Mouse (Mus musculus): ENCODE measurements at regions not wholly inside any gene's neighbourhood (a gene's known extent, or its start where the extent isn't known, plus 50 kb on each side); places are given as distances from the start of the nearest gene placed in this dataset.
"Not testable (repeated sequence)": the region's sequence is repeated elsewhere in the genome, so short reads cannot be mapped to it uniquely, and the experiment has no call there.

GRCm38 (mm10) chr5:101496924-101497697, 167.7 kb downstream of the Nkx6-1 start:
- no peak for DNase-seq (ENCODE audit: low read depth)

GRCm38 (mm10) chr5:101496161-101496560, 168.6 kb downstream of the Nkx6-1 start:
- DNase-seq (ENCODE audit: low read depth) = no peak

DNA sequence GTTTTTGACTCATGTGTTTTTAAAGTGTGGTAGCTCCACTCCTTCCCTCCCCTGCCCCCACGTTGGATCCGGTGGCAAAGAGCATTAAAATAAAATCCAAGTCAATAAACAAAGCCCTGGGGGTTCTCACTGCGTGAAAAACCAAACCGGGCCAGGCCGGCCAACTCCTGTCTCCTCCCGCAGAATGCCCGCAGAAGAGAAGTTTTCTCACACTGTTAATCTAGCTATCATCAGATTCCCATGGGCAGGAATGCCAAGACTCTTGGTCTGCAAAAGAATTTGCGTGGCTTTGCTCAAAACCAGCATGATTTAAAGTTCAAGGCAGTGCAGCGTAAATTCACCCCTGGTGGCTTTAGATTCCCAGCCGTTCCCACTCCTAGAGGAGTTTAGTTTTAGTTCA, 219.0 kb downstream of the Nkx6-1 start:
- DNase-seq (ENCODE audit: low read depth) = no peak

- peak; percentile 4 for DNase-seq (ENCODE audit: low read depth)
Observed at GRCm38 (mm10) chr5:101441782-101442181, 223.0 kb downstream of the Nkx6-1 start.

DNA sequence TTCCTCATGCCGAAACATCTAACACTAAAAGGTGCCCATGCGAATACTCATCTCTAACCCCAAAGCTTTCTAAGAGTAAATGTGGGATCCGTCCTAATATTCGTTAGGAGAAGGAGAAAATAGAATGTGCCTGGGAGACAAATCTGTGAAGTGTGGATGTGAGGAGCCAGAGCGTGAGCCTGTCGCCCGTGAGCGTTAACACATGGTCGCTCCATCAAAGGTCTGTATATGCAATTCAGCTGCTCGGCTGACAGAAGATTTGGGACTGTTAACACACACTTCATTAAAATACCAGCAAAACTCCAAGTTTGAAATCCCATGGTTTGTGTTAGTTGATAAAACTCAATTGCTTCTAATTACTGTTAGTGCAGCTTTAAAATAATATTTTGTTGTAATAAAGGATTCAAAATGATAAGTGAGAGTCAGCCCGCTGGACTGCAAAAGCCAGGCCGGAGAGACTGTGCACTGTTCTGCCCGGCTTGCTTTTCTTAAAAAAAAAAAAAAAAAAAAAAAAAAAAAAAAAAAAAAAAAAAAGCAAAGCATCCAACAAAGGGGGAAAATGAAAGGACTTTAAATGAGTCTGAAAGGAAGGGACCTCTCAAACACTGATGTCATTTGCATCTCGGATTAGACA, 227.0 kb downstream of the Nkx6-1 start:
- no peak for DNase-seq (ENCODE audit: low read depth)

DNA sequence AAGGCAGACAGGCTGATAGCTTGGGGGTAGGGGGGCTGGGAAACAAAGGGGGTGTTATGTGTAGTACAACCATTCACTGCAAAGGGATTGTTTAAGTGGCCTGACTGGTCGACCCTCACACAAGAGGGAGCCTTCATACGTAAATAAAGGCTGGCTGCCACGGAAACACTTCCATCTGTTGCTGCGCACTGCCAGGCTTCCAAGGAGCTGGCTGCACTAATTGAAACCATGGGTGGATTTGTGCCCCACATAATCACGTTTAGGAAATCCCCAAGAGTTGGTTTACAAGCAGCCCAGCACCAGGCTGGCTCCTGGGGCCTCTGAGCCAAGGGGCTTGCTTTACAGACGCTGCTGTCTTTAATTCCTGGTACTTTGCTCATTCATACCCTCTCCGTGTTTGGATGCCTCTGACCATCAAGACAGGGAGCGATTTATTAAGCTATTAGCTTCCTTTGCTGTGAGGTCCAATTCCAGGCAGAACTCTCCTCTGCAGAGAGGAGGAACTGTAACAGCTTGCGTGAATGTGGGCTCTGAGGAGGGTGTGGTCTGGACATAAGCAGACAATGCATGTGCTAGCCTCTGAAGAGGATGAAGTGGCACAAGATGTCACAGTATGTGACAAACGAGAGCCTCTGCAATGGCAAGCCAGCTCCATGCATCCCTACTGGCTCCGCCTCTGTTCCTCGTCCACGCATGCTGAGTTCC, 238.6 kb downstream of the Nkx6-1 start:
- no peak for DNase-seq (ENCODE audit: low read depth)

DNA sequence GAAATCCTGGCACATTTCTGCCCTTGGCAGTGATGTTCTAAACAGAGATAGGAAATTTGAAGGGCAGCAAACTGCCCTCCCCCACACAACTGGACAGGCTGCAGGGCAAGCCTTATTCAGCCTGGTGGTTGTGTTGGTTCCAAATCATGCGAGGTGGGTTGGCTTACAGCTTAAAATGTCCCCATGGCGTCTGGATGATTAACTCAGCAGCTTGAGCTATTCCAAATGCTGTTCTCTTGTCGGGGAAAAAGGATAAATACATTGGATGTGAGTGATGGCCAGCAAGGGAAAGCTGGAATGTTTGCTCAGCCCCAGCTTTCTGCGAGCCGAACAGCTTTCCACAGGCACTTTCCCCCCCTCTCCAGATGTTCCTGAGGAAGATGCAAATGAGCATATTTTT, 280.5 kb downstream of the Nkx6-1 start:
- DNase-seq (ENCODE audit: low read depth) = no peak

- DNase-seq (ENCODE audit: low read depth) = no peak
Observed at GRCm38 (mm10) chr5:101381361-101381760, 283.4 kb downstream of the Nkx6-1 start.

DNA sequence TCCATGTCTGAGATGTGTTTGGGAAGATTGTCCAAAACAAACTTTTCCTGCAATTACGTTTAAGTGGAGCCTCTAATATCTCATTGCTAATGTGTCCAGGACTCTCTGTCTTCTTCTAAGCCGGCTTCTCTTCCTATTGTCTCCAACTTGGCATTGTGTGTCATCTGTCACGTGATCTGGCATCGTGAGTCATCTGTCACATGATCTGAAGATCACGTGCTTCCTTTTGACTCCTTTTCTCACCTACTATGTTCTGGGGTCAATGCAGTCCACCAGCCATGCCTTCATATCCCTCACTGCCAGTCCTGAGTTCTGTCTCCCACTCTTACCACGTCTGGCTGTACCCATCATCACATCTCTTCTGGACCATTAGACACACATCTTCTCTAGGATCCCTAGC, 288.1 kb downstream of the Nkx6-1 start:
- DNase-seq (ENCODE audit: low read depth) = no peak

DNA sequence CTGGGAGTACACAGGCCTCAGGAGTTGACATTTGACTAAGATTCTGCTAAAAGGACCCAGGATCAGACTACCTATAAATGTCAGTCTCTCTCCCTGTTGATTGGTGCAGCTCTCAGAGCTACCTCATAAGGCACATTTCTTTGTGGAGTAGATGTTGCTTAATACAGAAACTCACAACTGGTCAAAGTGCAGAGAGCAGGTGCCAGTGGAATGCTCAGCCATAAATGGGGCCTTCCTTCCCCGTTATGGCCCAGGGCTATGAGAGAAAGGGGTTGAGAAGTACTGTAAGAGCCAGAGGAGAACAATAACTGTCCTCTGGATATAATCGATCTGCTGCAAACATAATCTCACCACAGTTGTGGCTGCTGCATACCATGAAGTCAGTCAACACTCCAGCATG, 290.7 kb downstream of the Nkx6-1 start:
- no peak for DNase-seq (ENCODE audit: low read depth)

GRCm38 (mm10) chr5:101372204-101372603, 292.6 kb downstream of the Nkx6-1 start:
- DNase-seq (ENCODE audit: low read depth) = no peak

DNA sequence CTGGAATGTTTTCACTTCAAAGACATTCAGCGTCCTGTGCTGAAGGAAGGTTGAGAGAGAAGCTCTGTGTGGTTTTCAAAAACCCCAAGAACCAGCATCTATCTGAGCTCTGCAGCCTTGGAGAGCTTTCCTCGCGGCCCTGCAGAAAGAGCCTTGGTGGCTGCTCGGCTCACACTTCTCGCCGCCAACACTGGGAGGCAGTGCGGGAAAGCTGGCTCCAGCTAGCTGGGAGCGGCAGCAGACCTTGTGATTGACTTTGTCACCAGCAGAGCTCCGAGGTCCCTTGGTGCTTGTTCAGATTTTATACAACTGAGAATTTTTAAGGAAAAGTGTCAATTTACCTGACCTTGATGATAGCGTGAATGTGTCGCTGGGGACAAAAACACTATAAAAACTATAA, 299.4 kb downstream of the Nkx6-1 start:
- DNase-seq (ENCODE audit: low read depth) = no peak

- DNase-seq (ENCODE audit: low read depth) = no peak
Observed at GRCm38 (mm10) chr5:101359986-101360385, 304.8 kb downstream of the Nkx6-1 start.

GRCm38 (mm10) chr5:101345406-101345805, 319.4 kb downstream of the Nkx6-1 start:
- no peak for DNase-seq (ENCODE audit: low read depth)

GRCm38 (mm10) chr5:101336361-101336760, 328.4 kb downstream of the Nkx6-1 start:
- DNase-seq (ENCODE audit: low read depth) = not testable (repeated sequence)

GRCm38 (mm10) chr5:101331825-101332224, 333.0 kb downstream of the Nkx6-1 start:
- no peak for DNase-seq (ENCODE audit: low read depth)

DNA sequence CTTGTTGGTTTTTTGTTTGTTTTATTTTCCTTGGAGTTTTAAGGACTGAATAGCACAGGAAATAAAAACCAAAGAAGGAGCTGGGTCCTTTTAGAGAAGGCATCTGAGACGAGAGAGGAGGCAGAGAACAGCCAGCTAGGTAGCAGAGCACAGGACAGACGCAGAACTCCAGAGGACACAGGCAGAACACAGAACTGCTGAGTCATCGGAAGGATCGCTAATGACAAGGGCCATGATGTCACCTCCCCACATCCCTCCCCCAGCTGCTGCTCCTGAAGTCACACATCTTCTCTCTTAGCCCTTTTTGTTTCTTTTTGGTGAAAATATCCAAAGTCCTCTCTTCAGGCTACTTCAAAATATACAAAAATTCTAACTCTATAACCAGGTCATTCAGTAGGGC, 338.7 kb downstream of the Nkx6-1 start:
- no peak for DNase-seq (ENCODE audit: low read depth)

- no peak for DNase-seq (ENCODE audit: low read depth)
Observed at GRCm38 (mm10) chr5:101323041-101323950, 341.5 kb downstream of the Nkx6-1 start.

- DNase-seq (ENCODE audit: low read depth) = no peak
Observed at GRCm38 (mm10) chr5:101299986-101300385, 364.8 kb downstream of the Nkx6-1 start.

GRCm38 (mm10) chr5:101298411-101298810, 366.4 kb downstream of the Nkx6-1 start:
- DNase-seq (ENCODE audit: low read depth) = no peak

GRCm38 (mm10) chr5:101297511-101298102, 367.2 kb downstream of the Nkx6-1 start:
- DNase-seq (ENCODE audit: low read depth) = no peak

GRCm38 (mm10) chr5:101295941-101296340, 368.9 kb downstream of the Nkx6-1 start:
- no peak for DNase-seq (ENCODE audit: low read depth)

Measured in 416B (cell line).